Mouse (Mus musculus): ENCODE results near the gene Lypd4.

GRCm38 (mm10) chr7:24853695-24854094 is 16.0 kb downstream of the Lypd4 start:
- TF ChIP-seq CTCF (IDR thresholded peaks at IDR 0.05; ENCODE audit: low read depth) (no peak), EP300 (IDR thresholded peaks at IDR 0.05; ENCODE audit: low read depth) (no peak)

Data from liver, embryonic 14.5 days (tissue).